Mouse (Mus musculus) heart, embryonic 16.5 days (tissue): ENCODE results near the gene Nup93. TPM values are rescaled to one million over a fixed set of nuclear protein-coding genes. Genes with fewer than 3 reads are reported as not detected.
"Not testable (repeated sequence)": the region's sequence is repeated elsewhere in the genome, so short reads cannot be mapped to it uniquely, and the experiment has no call there.

Experiments
- ATAC-seq: fragments of 200-750 bp; cut with Nextera tagmentation; replicated peaks from 2 replicates; pipeline ENCODE4 v1.8.0; 2017; ENCODE audit warnings: moderate number of reproducible peaks; ENCODE audit not compliant: insufficient read depth, low FRiP score; ENCODE audit errors: extremely low read depth
- H3K27ac ChIP-seq: fragments of 300-500 bp; sonication (generic); 2 replicates; pipeline ENCODE4 v1.5.1; 2014; ENCODE audit warnings: mild to moderate bottlenecking, low read length, control low read depth, moderate library complexity
- H3K27me3 ChIP-seq: fragments of 300-500 bp; sonication (generic); 2 replicates; pipeline ENCODE4 v1.6.1; 2014; ENCODE audit warnings: low read length, mixed read lengths; ENCODE audit not compliant: control insufficient read depth, insufficient read depth
- H3K36me3 ChIP-seq: fragments of 300-500 bp; sonication (generic); 2 replicates; pipeline ENCODE4 v1.6.1; 2014; ENCODE audit not compliant: control insufficient read depth, insufficient read depth
- H3K4me1 ChIP-seq: fragments of 300-500 bp; sonication (generic); 2 replicates; pipeline ENCODE4 v1.6.1; 2014; ENCODE audit warnings: low read length, mixed read lengths; ENCODE audit not compliant: control insufficient read depth, insufficient read depth
- H3K4me2 ChIP-seq: fragments of 300-500 bp; sonication (generic); 2 replicates; pipeline ENCODE4 v1.6.1; 2014; ENCODE audit warnings: low read depth, mild to moderate bottlenecking, control low read depth, low read length
- H3K4me3 ChIP-seq: fragments of 300-500 bp; sonication (generic); 2 replicates; pipeline ENCODE4 v1.5.1; 2014; ENCODE audit warnings: mild to moderate bottlenecking, control low read depth, low read length
- H3K9ac ChIP-seq: fragments of 300-500 bp; sonication (generic); 2 replicates; pipeline ENCODE4 v1.6.1; 2014; ENCODE audit warnings: low read length, control low read depth
- H3K9me3 ChIP-seq: fragments of 300-500 bp; sonication (generic); replicated peaks from 2 replicates; pipeline ENCODE4 v1.6.1; 2016; ENCODE audit warnings: low read length; ENCODE audit not compliant: control insufficient read depth
- WGBS: fragments of 180-500 bp; shearing (Covaris S2); extraction: QIAGEN DNeasy Blood & Tissue Kit; methylation state at CpG from one replicate; pipeline ENCODE4 v1.1.7; 2014; 5-methylcytosine and 5-hydroxymethylcytosine counted together
- polyA plus RNA-seq: library from polyadenylated mRNA; unstranded; fragments of >200 nt; fragmentation: Nextera tagmentation; extraction: Ambion mirVana; gene quantifications from 2 replicates; pipeline ENCODE4 v1.2.1, GENCODE M21; 2015

The Nup93 gene
- polyA plus RNA-seq: 58.9 and 60.3 TPM in 2 replicates

DNA sequence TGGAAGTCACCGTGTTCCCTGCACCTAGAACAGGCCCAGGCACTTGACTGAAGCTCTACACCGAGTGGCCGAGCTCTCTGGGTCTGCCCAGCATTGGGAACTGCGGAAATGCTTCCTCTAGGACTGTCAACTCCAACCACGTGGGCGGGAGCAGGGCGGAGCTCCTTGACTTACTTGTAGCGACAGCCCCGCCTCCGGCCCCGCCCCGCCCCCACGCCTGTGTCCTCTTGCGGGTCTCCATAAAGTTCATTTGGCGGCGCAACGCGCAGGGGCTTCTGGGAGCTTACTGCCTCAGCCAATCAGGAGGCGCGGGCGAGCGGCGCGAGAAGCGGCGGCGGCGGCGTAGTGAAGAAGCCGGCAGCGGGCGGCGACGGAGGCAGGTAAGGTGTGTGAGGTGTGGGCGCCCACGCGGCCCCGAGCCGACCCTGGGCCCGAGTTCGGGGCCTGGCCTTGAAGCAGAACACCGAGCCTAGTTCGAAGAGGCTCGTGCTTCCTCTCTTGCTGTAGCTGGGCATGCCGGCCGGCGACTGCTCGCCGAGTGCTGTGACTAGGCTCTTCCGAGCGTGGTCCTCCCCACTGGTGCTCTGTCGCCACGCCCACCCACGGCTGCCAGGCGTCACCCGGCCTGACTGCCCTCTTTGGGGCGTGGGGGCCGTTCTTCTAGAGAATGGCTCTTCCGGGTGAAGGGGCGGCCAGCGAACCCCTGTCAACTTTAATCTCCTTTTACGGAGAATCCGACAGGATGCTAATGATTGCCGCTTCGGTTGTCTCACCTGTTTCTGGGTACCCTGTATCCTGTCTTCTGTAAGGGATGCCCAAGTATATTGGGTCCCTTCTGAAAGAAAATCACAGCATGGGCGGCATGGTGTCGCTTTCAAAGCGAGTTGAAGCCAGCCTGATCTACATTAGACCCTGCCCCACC is at the start of gene Nup93:
Gene Nup93 (plus strand): TSS at position 313 of the 922 bp plus-strand sequence.
- no peaks in the 10 kb centered on the region for H3K36me3 ChIP-seq
- H3K4me1 ChIP-seq: peaks cover 17% of the 10 kb centered on the region
- H3K4me3 ChIP-seq: peak within 1 kb of the TSS; percentile 98
- H3K27ac ChIP-seq: peak within 1 kb of the TSS; percentile 75
- peak; percentile 98 for ATAC-seq
- under 1% methylated on average over 68 of the region's 68 CpGs for WGBS
- no peaks in the 10 kb centered on the region for H3K27me3 ChIP-seq
- peak within 1 kb of the TSS; percentile 93 for H3K9ac ChIP-seq
- peak within 1 kb of the TSS; percentile 69 for H3K4me2 ChIP-seq
- H3K9me3 ChIP-seq: no peaks in the 10 kb centered on the region

DNA sequence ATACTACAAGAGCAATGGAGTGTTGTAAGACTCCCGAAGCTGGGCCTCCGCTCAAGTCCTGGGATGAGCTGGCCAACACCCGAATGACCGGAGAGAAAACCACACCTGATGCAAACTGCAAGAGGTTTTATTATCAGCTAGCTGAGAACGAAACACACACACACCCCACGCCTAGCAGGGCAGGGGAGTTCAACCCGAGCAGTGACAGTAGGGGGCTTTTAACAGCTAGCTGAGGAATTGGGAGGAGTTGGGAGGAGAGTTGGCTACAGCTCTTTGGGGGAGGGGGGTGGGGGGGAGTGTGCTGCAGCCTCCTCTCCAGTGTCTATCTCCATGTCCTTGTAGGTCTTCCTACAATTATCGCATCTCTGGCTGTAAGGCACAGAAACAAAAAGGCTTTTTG is 48.6 kb upstream of the Nup93 start:
- WGBS: 68% methylated on average over 8 of the region's 8 CpGs
- H3K4me2 ChIP-seq, H3K4me3 ChIP-seq, H3K9me3 ChIP-seq, H3K4me1 ChIP-seq, H3K9ac ChIP-seq, H3K36me3 ChIP-seq, H3K27me3 ChIP-seq, H3K27ac ChIP-seq, ATAC-seq: not testable (repeated sequence)

DNA sequence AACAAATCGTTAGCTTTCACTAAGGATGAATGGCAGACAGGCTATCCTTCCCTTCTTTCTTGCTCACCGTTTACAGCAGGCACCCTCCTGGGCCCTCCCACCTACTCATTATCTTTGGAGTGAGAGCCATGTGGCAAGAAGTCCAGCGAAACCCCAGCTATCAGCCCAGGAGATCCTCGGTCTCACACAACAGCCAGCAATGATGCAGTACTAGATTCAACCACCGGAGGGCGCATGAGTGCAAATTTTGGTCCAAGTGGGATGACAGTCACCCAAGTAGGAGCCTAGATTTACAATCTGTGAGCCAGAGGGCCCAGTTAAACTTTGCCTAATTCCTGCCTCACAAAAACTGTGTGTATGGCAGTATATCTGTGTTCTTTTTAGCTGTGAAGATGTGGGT is 47.1 kb upstream of the Nup93 start:
- Histone ChIP-seq H3K27me3 (peaks cover 16% of the 10 kb centered on the region), H3K27ac (no peak overlapping the region), H3K4me3 (peak overlapping the region; percentile 23; the same call in 1 of the 2 replicates), H3K9ac (peak overlapping the region; percentile 57), H3K4me2 (peak overlapping the region; percentile 55), H3K4me1 (peaks cover 13% of the 10 kb centered on the region), H3K9me3 (no peaks in the 10 kb centered on the region), H3K36me3 (no peaks in the 10 kb centered on the region)
- WGBS: 2% methylated on average over 6 of the region's 6 CpGs
- ATAC-seq: 0 out of 2 replicates have a peak, but pooled peaks have one; percentile 59

DNA sequence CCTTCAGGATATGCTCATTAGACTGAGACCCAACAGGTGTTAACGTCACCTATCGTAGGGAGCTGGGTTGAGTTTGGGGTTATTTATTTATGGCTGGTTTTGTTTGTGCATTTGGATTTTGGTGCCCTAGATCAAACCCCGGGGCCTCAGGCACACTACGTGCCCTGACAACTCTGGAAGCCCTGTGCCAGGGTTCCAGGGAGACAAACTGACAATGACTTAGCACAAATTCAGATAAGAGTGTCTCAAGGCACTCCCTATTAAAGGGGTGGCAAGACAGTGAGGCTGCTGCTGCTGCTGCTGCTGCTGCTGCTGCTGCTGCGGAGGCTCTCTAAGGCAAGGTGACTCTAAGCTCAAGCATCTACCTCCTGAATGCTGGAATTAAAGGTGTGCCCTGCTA is 44.8 kb upstream of the Nup93 start:
- Histone ChIP-seq H3K4me1 (peaks cover 17% of the 10 kb centered on the region), H3K27ac (no peak overlapping the region), H3K27me3 (peaks cover 27% of the 10 kb centered on the region), H3K9me3 (no peaks in the 10 kb centered on the region), H3K36me3 (no peaks in the 10 kb centered on the region), H3K4me3 (no peak overlapping the region), H3K4me2 (no peak overlapping the region), H3K9ac (no peak overlapping the region)
- WGBS: 85% methylated on average over 5 of the region's 5 CpGs
- no peak for ATAC-seq

DNA sequence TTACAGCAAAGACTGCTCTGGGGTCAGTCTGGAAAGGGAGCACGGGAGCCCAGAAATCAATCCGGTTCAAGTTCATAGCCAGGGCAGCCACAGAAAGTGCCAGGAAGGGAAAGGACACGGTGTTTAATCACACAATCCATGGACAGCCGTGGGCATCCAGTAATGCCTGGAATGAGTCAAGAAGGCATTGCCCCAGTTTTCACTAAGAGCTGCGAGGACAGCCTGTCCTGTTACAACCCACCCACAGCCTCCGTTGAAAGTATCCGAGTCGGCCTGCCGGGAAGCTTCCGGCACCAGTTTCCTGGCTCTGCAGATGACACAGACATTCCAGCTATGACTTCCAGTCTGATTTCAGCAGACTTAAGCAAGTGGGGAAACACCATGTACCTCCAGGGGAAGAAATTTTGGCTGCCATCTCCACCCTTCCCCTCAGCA is 43.0 kb upstream of the Nup93 start:
- peak overlapping the region; percentile 62; the same call in 1 of the 2 replicates for H3K9ac ChIP-seq

DNA sequence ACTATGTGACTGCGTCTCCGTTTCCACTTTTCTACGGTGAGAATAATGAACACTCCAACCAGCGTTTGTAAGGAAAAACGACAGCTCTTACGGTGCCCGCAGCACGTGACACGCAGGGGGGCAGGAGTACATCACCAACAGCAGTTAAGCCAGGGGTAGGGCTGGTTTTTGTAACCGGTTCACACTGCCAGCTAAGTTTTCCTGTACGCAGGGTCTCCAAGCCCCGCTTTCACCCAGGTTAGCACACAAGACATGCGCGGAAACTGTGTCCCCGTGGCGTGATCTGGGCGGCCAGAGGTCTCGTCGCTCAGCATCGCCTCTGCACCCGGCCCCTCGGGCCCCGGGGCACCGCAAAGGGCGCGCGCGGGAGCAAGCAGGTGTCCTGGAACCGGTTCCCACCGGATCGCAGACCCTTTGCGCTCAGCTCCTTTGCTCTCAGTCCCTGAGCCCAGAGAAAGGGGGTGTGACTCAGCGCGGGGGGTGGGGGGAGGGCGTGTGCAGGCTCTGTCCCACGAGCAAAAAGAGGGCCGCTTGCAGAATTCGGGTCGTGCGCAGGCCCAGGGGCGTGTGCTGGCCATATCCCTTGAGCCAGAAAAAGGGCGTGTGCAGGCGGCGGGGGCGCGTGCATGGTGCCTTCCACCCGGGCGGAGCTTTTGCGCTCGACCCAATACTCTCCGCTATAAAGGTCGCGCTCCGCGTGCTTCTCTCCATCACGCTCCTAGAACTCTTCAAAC is 42.1 kb upstream of the Nup93 start, which contains the start of gene Mt2:
Gene Mt2 (plus strand): TSS at position 590 of the 734 bp plus-strand sequence.
- no peaks in the 10 kb centered on the region for H3K36me3 ChIP-seq
- H3K4me1 ChIP-seq: peaks cover 15% of the 10 kb centered on the region
- H3K27ac ChIP-seq: peak within 1 kb of the TSS; percentile 68
- no peaks in the 10 kb centered on the region for H3K9me3 ChIP-seq
- peak; percentile 84 for ATAC-seq
- peak within 1 kb of the TSS; percentile 53 for H3K4me3 ChIP-seq
- WGBS: 1% methylated on average over 54 of the region's 56 CpGs
- H3K4me2 ChIP-seq: peak within 1 kb of the TSS; percentile 99
- H3K27me3 ChIP-seq: peaks cover 41% of the 10 kb centered on the region
- H3K9ac ChIP-seq: peak within 1 kb of the TSS; percentile 62

More for the DNA sequence above, 43.0 kb upstream of the Nup93 start:
- Histone ChIP-seq H3K27ac (no peak overlapping the region), H3K27me3 (peaks cover 35% of the 10 kb centered on the region), H3K4me1 (peaks cover 17% of the 10 kb centered on the region), H3K36me3 (no peaks in the 10 kb centered on the region), H3K4me3 (peak overlapping the region; percentile 53), H3K4me2 (peak overlapping the region; percentile 99), H3K9me3 (no peaks in the 10 kb centered on the region)
- ATAC-seq: no peak
- 30% methylated on average over 10 of the region's 10 CpGs for WGBS

- ATAC-seq: no peak
- no peaks in the 10 kb centered on the region for H3K36me3 ChIP-seq
- WGBS: 4% methylated on average over 39 of the region's 39 CpGs
- peak overlapping the region; percentile 62 for H3K9ac ChIP-seq
- peak overlapping the region; percentile 99 for H3K4me2 ChIP-seq
- peaks cover 15% of the 10 kb centered on the region for H3K4me1 ChIP-seq
- H3K4me3 ChIP-seq: peak overlapping the region; percentile 53
- peaks cover 41% of the 10 kb centered on the region for H3K27me3 ChIP-seq
- no peaks in the 10 kb centered on the region for H3K9me3 ChIP-seq
- H3K27ac ChIP-seq: peak overlapping the region; percentile 68
Observed at GRCm38 (mm10) chr8:94172809-94173732, 41.3 kb upstream of the Nup93 start.

DNA sequence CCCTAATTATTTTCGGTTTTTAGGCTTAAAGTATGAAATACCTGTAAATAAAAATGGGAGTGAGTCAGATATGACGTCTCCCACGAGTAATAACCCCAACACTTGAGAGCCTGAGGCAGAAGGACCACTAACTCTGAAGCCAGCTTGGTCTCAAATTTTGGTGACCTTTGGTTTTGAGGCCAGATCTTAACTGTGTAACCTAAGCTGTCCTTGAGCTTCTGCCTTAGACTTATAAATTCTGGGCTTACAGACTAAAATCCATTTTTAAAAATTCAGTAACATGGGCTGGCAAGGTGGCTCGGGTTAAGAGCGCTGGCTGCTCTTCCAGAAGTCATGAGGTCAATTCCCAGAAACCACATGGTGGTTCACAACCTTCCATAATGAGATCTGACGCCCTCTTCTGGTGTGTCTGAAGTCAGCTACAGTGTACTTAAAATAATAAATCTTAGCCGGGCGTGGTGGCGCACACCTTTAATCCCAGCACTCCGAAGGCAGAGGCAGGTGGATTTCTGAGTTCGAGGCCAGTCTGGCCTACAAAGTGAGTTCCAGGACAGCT is 40.4 kb upstream of the Nup93 start:
- Histone ChIP-seq H3K4me3 (no peak overlapping the region; the same call in 1 of the 2 replicates), H3K27me3 (peaks cover 41% of the 10 kb centered on the region), H3K4me1 (peaks cover 18% of the 10 kb centered on the region), H3K9ac (no peak overlapping the region), H3K36me3 (no peaks in the 10 kb centered on the region), H3K4me2 (peak overlapping the region; percentile 99), H3K9me3 (no peaks in the 10 kb centered on the region), H3K27ac (no peak overlapping the region)
- 59% methylated on average over 11 of the region's 11 CpGs for WGBS
- ATAC-seq: no peak
